Mouse (Mus musculus): ENCODE results near the gene Prkcg. TPM values are rescaled to one million over a fixed set of nuclear protein-coding genes. Genes with fewer than 3 reads are reported as not detected.

The Prkcg gene
- total RNA-seq, 1 experiment from 2014 or later: not detected

GRCm38 (mm10) chr7:3333542-3333941 is 44.6 kb downstream of the Prkcg start:
- no peak for ATAC-seq (replicated peaks in 1 of 2; ENCODE audit: insufficient read depth in 1 of 2, low FRiP score in 2 of 2, low TSS enrichment in 1 of 2, low read depth in 1 of 2, poor library complexity in 2 of 2, severe bottlenecking in 2 of 2)

GRCm38 (mm10) chr7:3336412-3336811 is 47.4 kb downstream of the Prkcg start:
- no peak for ATAC-seq (replicated peaks in 1 of 2; ENCODE audit: insufficient read depth in 1 of 2, low FRiP score in 2 of 2, low TSS enrichment in 1 of 2, low read depth in 1 of 2, poor library complexity in 2 of 2, severe bottlenecking in 2 of 2)

- no peak; a peak in 1 of 4 replicates for ATAC-seq (replicated peaks in 1 of 2; ENCODE audit: insufficient read depth in 1 of 2, low FRiP score in 2 of 2, low TSS enrichment in 1 of 2, low read depth in 1 of 2, poor library complexity in 2 of 2, severe bottlenecking in 2 of 2)
Observed at GRCm38 (mm10) chr7:3338286-3338935, 49.4 kb downstream of the Prkcg start.

- no peak for ATAC-seq (replicated peaks in 1 of 2; ENCODE audit: insufficient read depth in 1 of 2, low FRiP score in 2 of 2, low TSS enrichment in 1 of 2, low read depth in 1 of 2, poor library complexity in 2 of 2, severe bottlenecking in 2 of 2)
Observed at GRCm38 (mm10) chr7:3339010-3339409, 50.0 kb downstream of the Prkcg start.

GRCm38 (mm10) chr7:3343861-3344260 is 54.9 kb downstream of the Prkcg start:
- ATAC-seq (replicated peaks in 1 of 2; ENCODE audit: insufficient read depth in 1 of 2, low FRiP score in 2 of 2, low TSS enrichment in 1 of 2, low read depth in 1 of 2, poor library complexity in 2 of 2, severe bottlenecking in 2 of 2): no peak

- no peak for ATAC-seq (replicated peaks in 1 of 2; ENCODE audit: insufficient read depth in 1 of 2, low FRiP score in 2 of 2, low TSS enrichment in 1 of 2, low read depth in 1 of 2, poor library complexity in 2 of 2, severe bottlenecking in 2 of 2)
Observed at GRCm38 (mm10) chr7:3345301-3345700, 56.3 kb downstream of the Prkcg start.

GRCm38 (mm10) chr7:3347366-3348287 is 58.6 kb downstream of the Prkcg start:
- ATAC-seq (replicated peaks in 1 of 2; ENCODE audit: insufficient read depth in 1 of 2, low FRiP score in 2 of 2, low TSS enrichment in 1 of 2, low read depth in 1 of 2, poor library complexity in 2 of 2, severe bottlenecking in 2 of 2): no peak

GRCm38 (mm10) chr7:3348326-3348725 is 59.3 kb downstream of the Prkcg start:
- ATAC-seq (replicated peaks in 1 of 2; ENCODE audit: insufficient read depth in 1 of 2, low FRiP score in 2 of 2, low TSS enrichment in 1 of 2, low read depth in 1 of 2, poor library complexity in 2 of 2, severe bottlenecking in 2 of 2): no peak

GRCm38 (mm10) chr7:3349775-3350174 is 60.8 kb downstream of the Prkcg start:
- ATAC-seq (replicated peaks in 1 of 2; ENCODE audit: insufficient read depth in 1 of 2, low FRiP score in 2 of 2, low TSS enrichment in 1 of 2, low read depth in 1 of 2, poor library complexity in 2 of 2, severe bottlenecking in 2 of 2): no peak

GRCm38 (mm10) chr7:3351536-3351935 is 62.6 kb downstream of the Prkcg start:
- no peak for ATAC-seq (replicated peaks in 1 of 2; ENCODE audit: insufficient read depth in 1 of 2, low FRiP score in 2 of 2, low TSS enrichment in 1 of 2, low read depth in 1 of 2, poor library complexity in 2 of 2, severe bottlenecking in 2 of 2)

GRCm38 (mm10) chr7:3354850-3355249 is 65.9 kb downstream of the Prkcg start:
- no peak for ATAC-seq (replicated peaks in 1 of 2; ENCODE audit: insufficient read depth in 1 of 2, low FRiP score in 2 of 2, low TSS enrichment in 1 of 2, low read depth in 1 of 2, poor library complexity in 2 of 2, severe bottlenecking in 2 of 2)

GRCm38 (mm10) chr7:3360678-3361077 is 71.7 kb downstream of the Prkcg start:
- no peak for ATAC-seq (replicated peaks in 1 of 2; ENCODE audit: insufficient read depth in 1 of 2, low FRiP score in 2 of 2, low TSS enrichment in 1 of 2, low read depth in 1 of 2, poor library complexity in 2 of 2, severe bottlenecking in 2 of 2)

- peak; percentile 77 to 86 for ATAC-seq (replicated peaks in 1 of 2; ENCODE audit: insufficient read depth in 1 of 2, low FRiP score in 2 of 2, low TSS enrichment in 1 of 2, low read depth in 1 of 2, poor library complexity in 2 of 2, severe bottlenecking in 2 of 2)
Observed at GRCm38 (mm10) chr7:3365547-3366279, 76.7 kb downstream of the Prkcg start.

GRCm38 (mm10) chr7:3366705-3367516 is 77.9 kb downstream of the Prkcg start:
- peak in 1 of 2 experiments; percentile 37; a peak in 2 of 4 replicates for ATAC-seq (replicated peaks in 1 of 2; ENCODE audit: insufficient read depth in 1 of 2, low FRiP score in 2 of 2, low TSS enrichment in 1 of 2, low read depth in 1 of 2, poor library complexity in 2 of 2, severe bottlenecking in 2 of 2)

- ATAC-seq (replicated peaks in 1 of 2; ENCODE audit: insufficient read depth in 1 of 2, low FRiP score in 2 of 2, low TSS enrichment in 1 of 2, low read depth in 1 of 2, poor library complexity in 2 of 2, severe bottlenecking in 2 of 2): no peak
Observed at GRCm38 (mm10) chr7:3367569-3367968, 78.6 kb downstream of the Prkcg start.

- ATAC-seq (replicated peaks in 1 of 2; ENCODE audit: insufficient read depth in 1 of 2, low FRiP score in 2 of 2, low TSS enrichment in 1 of 2, low read depth in 1 of 2, poor library complexity in 2 of 2, severe bottlenecking in 2 of 2): no peak
Observed at GRCm38 (mm10) chr7:3368311-3368710, 79.3 kb downstream of the Prkcg start.

- ATAC-seq (replicated peaks in 1 of 2; ENCODE audit: insufficient read depth in 1 of 2, low FRiP score in 2 of 2, low TSS enrichment in 1 of 2, low read depth in 1 of 2, poor library complexity in 2 of 2, severe bottlenecking in 2 of 2): no peak
Observed at GRCm38 (mm10) chr7:3369189-3369588, 80.2 kb downstream of the Prkcg start.
